Mouse (Mus musculus): ENCODE results near the gene Smpdl3a.

DNA sequence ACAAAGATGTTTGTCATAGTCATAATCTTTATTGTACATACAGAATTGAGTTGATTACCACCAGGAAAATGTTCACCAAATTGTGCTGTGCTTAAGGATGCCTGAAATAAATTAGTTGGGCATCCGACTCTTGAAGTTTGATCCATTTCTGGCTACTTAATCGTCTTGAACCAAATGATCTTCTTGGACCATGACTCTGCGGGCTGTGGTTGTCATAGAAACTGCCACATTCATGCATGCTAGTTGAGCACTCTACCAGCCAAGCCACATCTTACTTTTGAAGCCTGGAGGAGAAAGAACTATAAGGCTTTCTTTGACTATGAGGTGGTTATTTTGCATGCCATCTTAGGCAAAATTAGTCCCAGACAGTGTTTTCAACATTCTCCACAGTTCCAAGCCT lies 35.5 kb downstream of the Smpdl3a start:
- TF ChIP-seq POLR2A (IDR thresholded peaks at IDR 0.05; ENCODE audit: low read depth, low read length) (no peak), CTCF (IDR thresholded peaks at IDR 0.05; ENCODE audit: borderline replicate concordance, insufficient read depth, low read length) (no peak)

Data from embryonic fibroblast, embryonic 13.5 days (primary cell).